In genomic region chr19:4169378-4169784, GRCm38 (mm10) we compare ENCODE assay signal across 8 mouse cellular contexts. TPM values are rescaled to one million over a fixed set of nuclear protein-coding genes. Genes with fewer than 3 reads are reported as not detected.
DNase-seq lines count a peak whose midpoint lies in the region; ATAC-seq and TF ChIP-seq lines count a peak whose summit lies in the region.

No protein-coding gene starts in this region.

- peak; percentile 89 for TF ChIP-seq POLR2A in cortical plate, adult 2 months (IDR thresholded peaks at IDR 0.05; ENCODE audit: extremely low read depth, insufficient read depth, low read length)

- TF ChIP-seq CTCF in cortical plate, adult 2 months (IDR thresholded peaks at IDR 0.05; ENCODE audit: extremely low read depth, insufficient read depth, low read length), result peak; percentile 60

- H3K4me1 ChIP-seq in cortical plate, adult 2 months (ENCODE audit: control insufficient read depth, insufficient read depth, low read length), result no peaks in the 10 kb centered on the region

- DNase-seq in gastrocnemius, postnatal 10 days, result peak; percentile 99
- DNase-seq in induced T-regulatory cell, adult 2 months (ENCODE audit: low read depth), result peak; percentile 99
- DNase-seq in left cerebral cortex, adult 9 months (ENCODE audit: low spot score in 2 of 2), result peak; percentile 98 to 100
- peak; percentile 99 for DNase-seq in right cerebral cortex, postnatal 14 days
- peak; percentile 99 to 100 for DNase-seq in urinary bladder, postnatal 36 days (ENCODE audit: low spot score in 2 of 2)

- H3K4me3 ChIP-seq in cortical plate, adult 2 months (ENCODE audit: insufficient read depth, low read length), result peak overlapping the region; percentile 39

- H3K27ac ChIP-seq in cortical plate, adult 2 months (ENCODE audit: insufficient read depth, low read length), result peak overlapping the region; percentile 76

- ATAC-seq in activated CD4-positive, CD25-positive, alpha-beta regulatory T cell, adult 4 months, result peak; percentile 93
- ATAC-seq in megakaryocyte progenitor cell, adult 5-6 weeks (replicated peaks; ENCODE audit: poor library complexity), result peak; percentile 97

RNA-seq across cellular contexts. Expression of gene Carns1, which starts 5.9 kb away (rescaled TPM):
- 1 to 10 TPM; 6.1 to 7.2 TPM for polyA plus RNA-seq in activated CD4-positive, CD25-positive, alpha-beta regulatory T cell, adult 4 months (2017; shearing (Covaris generic))
- 13.4 and 21.4 TPM in 2 replicates for polyA plus RNA-seq in cortical plate, adult 2 months (2012; rRNA removed)
- total RNA-seq in gastrocnemius, postnatal 10 days (2021), result 10 to 100 TPM; 33.1 to 47.1 TPM
- 2.2 and 2.4 TPM in 2 replicates for total RNA-seq in megakaryocyte progenitor cell, adult 5-6 weeks (2015)
- 1.0 and 2.1 TPM in 2 replicates for total RNA-seq in megakaryocyte progenitor cell, adult 5-6 weeks (2017)

RNA-seq across cellular contexts. Expression of gene Rps6kb2, which starts 6.2 kb away (rescaled TPM):
- polyA plus RNA-seq in activated CD4-positive, CD25-positive, alpha-beta regulatory T cell, adult 4 months (2017; shearing (Covaris generic)), result 10 to 100 TPM; 21.9 to 25.0 TPM
- 79.5 and 91.7 TPM in 2 replicates for polyA plus RNA-seq in cortical plate, adult 2 months (2012; rRNA removed)
- total RNA-seq in gastrocnemius, postnatal 10 days (2021), result 10 to 100 TPM; 25.3 to 30.9 TPM
- total RNA-seq in megakaryocyte progenitor cell, adult 5-6 weeks (2015), result 21.6 and 22.1 TPM in 2 replicates
- total RNA-seq in megakaryocyte progenitor cell, adult 5-6 weeks (2017), result 23.1 and 30.2 TPM in 2 replicates

RNA-seq across cellular contexts. Expression of gene Ptprcap, which starts 16.0 kb away (rescaled TPM):
- polyA plus RNA-seq in activated CD4-positive, CD25-positive, alpha-beta regulatory T cell, adult 4 months (2017; shearing (Covaris generic)), result 1,000 to 10,000 TPM; 1,013 to 1,027 TPM
- 1.3 and 1.6 TPM in 2 replicates for polyA plus RNA-seq in cortical plate, adult 2 months (2012; rRNA removed)
- 1 to 10 TPM in 1 of 2 experiments, under 1 TPM in 1; 0.49 to 2.0 TPM for total RNA-seq in gastrocnemius, postnatal 10 days (2021)
- 96.4 and 114 TPM in 2 replicates for total RNA-seq in megakaryocyte progenitor cell, adult 5-6 weeks (2015)
- 79.5 and 83.5 TPM in 2 replicates for total RNA-seq in megakaryocyte progenitor cell, adult 5-6 weeks (2017)

RNA-seq across cellular contexts. Expression of gene Coro1b, which starts 21.0 kb away (rescaled TPM):
- polyA plus RNA-seq in activated CD4-positive, CD25-positive, alpha-beta regulatory T cell, adult 4 months (2017; shearing (Covaris generic)), result 100 to 1,000 TPM; 212 to 255 TPM
- polyA plus RNA-seq in cortical plate, adult 2 months (2012; rRNA removed), result 207 and 236 TPM in 2 replicates
- 10 to 100 TPM; 41.1 to 48.6 TPM for total RNA-seq in gastrocnemius, postnatal 10 days (2021)
- 138 and 142 TPM in 2 replicates for total RNA-seq in megakaryocyte progenitor cell, adult 5-6 weeks (2015)
- 66.4 and 83.5 TPM in 2 replicates for total RNA-seq in megakaryocyte progenitor cell, adult 5-6 weeks (2017)

RNA-seq across cellular contexts. Expression of gene Tbc1d10c, which starts 21.7 kb away (rescaled TPM):
- 100 to 1,000 TPM; 548 to 733 TPM for polyA plus RNA-seq in activated CD4-positive, CD25-positive, alpha-beta regulatory T cell, adult 4 months (2017; shearing (Covaris generic))
- polyA plus RNA-seq in cortical plate, adult 2 months (2012; rRNA removed), result 2.2 and 2.4 TPM in 2 replicates
- total RNA-seq in gastrocnemius, postnatal 10 days (2021), result 1 to 10 TPM; 3.2 to 3.8 TPM
- 39.3 and 46.6 TPM in 2 replicates for total RNA-seq in megakaryocyte progenitor cell, adult 5-6 weeks (2015)
- total RNA-seq in megakaryocyte progenitor cell, adult 5-6 weeks (2017), result 15.3 and 17.5 TPM in 2 replicates

Comparison
In these comparisons a context has a peak if more than half of its experiments do, and no peak if none do; other contexts are left out.
1. Peak in every context shown above with its lines: DNase-seq, ATAC-seq, H3K4me3 ChIP-seq and H3K27ac ChIP-seq.
2. RNA of gene Carns1, which starts 5.9 kb away (total RNA-seq): 33.1 to 47.1 TPM in gastrocnemius, postnatal 10 days; 1.0 to 2.4 TPM in megakaryocyte progenitor cell, adult 5-6 weeks; every median in the first group is over 10 times any median in the second.
3. RNA of gene Ptprcap, which starts 16.0 kb away (total RNA-seq): 79.5 to 114 TPM in megakaryocyte progenitor cell, adult 5-6 weeks; 0.49 to 2.0 TPM in gastrocnemius, postnatal 10 days; every median in the first group is over 10 times any median in the second.